ENCODE assay signal across 18 mouse cellular contexts in the genomic region with DNA sequence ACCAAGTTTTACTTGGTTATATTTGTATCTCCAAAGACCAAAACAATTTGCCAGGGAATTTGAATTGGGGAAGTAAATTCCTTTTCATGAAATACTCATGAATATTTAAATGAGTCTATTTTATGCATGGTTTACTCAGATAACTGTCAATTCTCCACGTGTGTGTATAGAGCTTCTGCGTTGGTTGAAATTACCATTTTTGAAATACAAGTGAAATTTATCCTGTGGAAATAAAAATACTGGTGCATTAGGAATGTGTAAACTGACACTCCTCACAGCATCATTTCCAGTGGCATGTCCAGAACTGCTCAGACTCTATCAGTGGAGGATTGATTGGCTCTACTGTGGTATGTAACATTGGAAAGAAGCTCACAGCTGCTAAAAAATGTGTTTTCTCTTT. TPM values are rescaled to one million over a fixed set of nuclear protein-coding genes. Genes with fewer than 3 reads are reported as not detected.
"Had no signal": no experiment of that assay in that cellular context is flagged by ENCODE, and none has a peak within 500 bp of the region (broad histone marks: within the 10 kb centered on the region; RNA-seq: fewer than 3 reads in every experiment).

No protein-coding gene starts in this region.

- ATAC-seq: liver, postnatal 0 days; midbrain, embryonic 16.5 days had no signal

- H3K36me3 ChIP-seq: kidney, embryonic 15.5 days; limb, embryonic 12.5 days; liver, embryonic 13.5 days; lung, embryonic 15.5 days; stomach, embryonic 15.5 days had no signal

- H3K4me1 ChIP-seq: kidney, embryonic 15.5 days; limb, embryonic 12.5 days; liver, embryonic 13.5 days; lung, embryonic 15.5 days; stomach, embryonic 15.5 days had no signal

- H3K4me2 ChIP-seq: kidney, embryonic 15.5 days; limb, embryonic 12.5 days; liver, embryonic 13.5 days; lung, embryonic 15.5 days; midbrain, embryonic 11.5 days; stomach, embryonic 15.5 days had no signal

- H3K4me3 ChIP-seq: kidney, embryonic 15.5 days; limb, embryonic 12.5 days; liver, embryonic 13.5 days; lung, embryonic 15.5 days; stomach, embryonic 15.5 days had no signal

- H3K9me3 ChIP-seq: kidney, embryonic 15.5 days; limb, embryonic 12.5 days; liver, embryonic 13.5 days; lung, embryonic 15.5 days; stomach, embryonic 15.5 days had no signal

- H3K27me3 ChIP-seq: kidney, embryonic 15.5 days; limb, embryonic 12.5 days; liver, embryonic 13.5 days; lung, embryonic 15.5 days; stomach, embryonic 15.5 days had no signal

- H3K9ac ChIP-seq: kidney, embryonic 15.5 days; limb, embryonic 12.5 days; liver, embryonic 13.5 days; liver, postnatal 0 days; lung, embryonic 15.5 days; stomach, embryonic 15.5 days had no signal

- H3K27ac ChIP-seq: kidney, embryonic 15.5 days; limb, embryonic 12.5 days; liver, embryonic 13.5 days; lung, embryonic 15.5 days; stomach, embryonic 15.5 days had no signal

- DNase-seq: kidney, postnatal 14 days; layer of hippocampus, postnatal 36 days; liver; liver, embryonic 13.5 days; liver, postnatal 0 days; lung, postnatal 36 days; right cerebral cortex, postnatal 14 days; thymus, adult 2 months; thymus, postnatal 25 days had no signal

RNA-seq across cellular contexts. Expression of a gene that starts 52.8 kb away (rescaled TPM):
- total RNA-seq: megakaryocyte progenitor cell, adult 5-6 weeks had no signal
- polyA plus RNA-seq: large intestine, adult 2 months; limb, embryonic 12.5 days; liver, embryonic 13.5 days; liver, postnatal 0 days; spleen, adult 2 months had no signal
